Comparison of ENCODE assay signal across 8 mouse cellular contexts in the genomic region with DNA sequence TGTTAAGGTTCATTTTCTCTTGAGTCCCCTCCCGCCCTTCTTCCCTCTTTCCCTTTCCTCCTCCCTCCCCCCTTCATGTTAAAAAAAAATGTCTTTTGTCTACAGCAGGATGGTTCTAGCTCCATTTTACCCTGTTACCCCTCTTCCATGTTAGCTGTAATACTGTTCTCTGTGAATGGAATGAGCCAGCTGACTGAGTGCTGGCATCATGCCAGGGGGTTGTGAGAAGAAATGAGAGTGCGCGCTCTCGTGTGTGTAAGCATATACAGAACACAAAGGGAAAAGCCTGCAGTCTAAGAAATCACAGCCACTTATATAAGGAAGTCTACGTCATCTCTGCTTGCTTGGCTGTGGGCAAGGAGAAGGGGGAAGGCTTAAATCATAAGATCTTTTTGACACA. TPM values are rescaled to one million over a fixed set of nuclear protein-coding genes. Genes with fewer than 3 reads are reported as not detected.
DNase-seq lines count a peak whose midpoint lies in the region; ATAC-seq and TF ChIP-seq lines count a peak whose summit lies in the region.

No protein-coding gene starts in this region.

- no peak for TF ChIP-seq POLR2A in brain, embryonic 14.5 days (IDR thresholded peaks at IDR 0.05; ENCODE audit: borderline replicate concordance, extremely low read depth, insufficient read depth, insufficient read length, poor library complexity, severe bottlenecking)
- TF ChIP-seq POLR2A in lung, adult 2 months (IDR thresholded peaks at IDR 0.05; ENCODE audit: borderline replicate concordance, extremely low read depth, low read depth, low read length) = no peak

- 0 out of 2 replicates have a peak overlapping the region, but pooled peaks have one; percentile 24 for H3K4me3 ChIP-seq in forebrain, postnatal 0 days (ENCODE audit: low read depth, low read length)
- no peak overlapping the region for H3K4me3 ChIP-seq in lung, adult 2 months (replicated peaks; ENCODE audit: extremely low read depth, low read depth, low read length)

- intact Hi-C loops in heart, postnatal 25 days (cut with DNase I) = no loop called here

- ATAC-seq in forebrain, postnatal 0 days = peak; percentile 95

- no peaks in the 10 kb centered on the region for H3K36me3 ChIP-seq in forebrain, postnatal 0 days (ENCODE audit: insufficient read depth)

- H3K27me3 ChIP-seq in forebrain, postnatal 0 days (ENCODE audit: insufficient read depth, low read length) = no peaks in the 10 kb centered on the region

- peak overlapping the region; percentile 43 for H3K4me2 ChIP-seq in forebrain, postnatal 0 days (ENCODE audit: low read depth)

- H3K27ac ChIP-seq in forebrain, postnatal 0 days (ENCODE audit: low read depth, low read length) = peak overlapping the region; percentile 84

- peaks cover 5% of the 10 kb centered on the region; the same call in 1 of the 2 replicates for H3K4me1 ChIP-seq in forebrain, postnatal 0 days (ENCODE audit: insufficient read depth)
- peaks cover 10% of the 10 kb centered on the region for H3K4me1 ChIP-seq in lung, adult 2 months (ENCODE audit: control insufficient read depth, insufficient read depth, low read length)

- 8% methylated on average over 5 of the region's 5 CpGs for WGBS in forebrain, postnatal 0 days
- WGBS in lung, adult 2 months = 5% methylated on average over 5 of the region's 5 CpGs

- DNase-seq in CD8-positive naive resting alpha-beta T cell, adult 2 months (ENCODE audit: low read depth in 2 of 2, low spot score in 2 of 2) = peak; percentile 27 to 56
- peak; percentile 98 for DNase-seq in brain, embryonic 14.5 days (ENCODE audit: low read depth)
- DNase-seq in forebrain, postnatal 0 days = peak; percentile 95
- DNase-seq in heart, postnatal 25 days (ENCODE audit: low spot score) = peak; percentile 4
- DNase-seq in layer of hippocampus, adult 11-12 months (ENCODE audit: low spot score) = peak; percentile 73
- DNase-seq in lung, adult 2 months = peak; percentile 63
- DNase-seq in retina, adult 2 months (ENCODE audit: low read depth, low spot score) = peak; percentile 28
- DNase-seq in urinary bladder, postnatal 10 days (ENCODE audit: low spot score) = peak; percentile 15

- H3K9me3 ChIP-seq in forebrain, postnatal 0 days (ENCODE audit: low read length) = no peaks in the 10 kb centered on the region

- peak overlapping the region; percentile 49 for H3K9ac ChIP-seq in forebrain, postnatal 0 days

- TF ChIP-seq CTCF in brain, embryonic 14.5 days (IDR thresholded peaks at IDR 0.05; ENCODE audit: borderline replicate concordance, extremely low read depth, insufficient read depth, insufficient read length) = no peak
- TF ChIP-seq CTCF in forebrain, postnatal 0 days (IDR thresholded peaks at IDR 0.05; ENCODE audit: low read depth) = no peak
- TF ChIP-seq CTCF in lung, adult 2 months (IDR thresholded peaks at IDR 0.05; ENCODE audit: insufficient read depth, low read length) = no peak

RNA-seq across cellular contexts. Expression of a gene that starts 30.1 kb away (rescaled TPM):
- polyA plus RNA-seq in brain, embryonic 14.5 days (2012; rRNA removed) = 27.3 and 52.6 TPM in 2 replicates
- total RNA-seq in forebrain, postnatal 0 days (2014; rRNA removed) = 29.5 and 34.1 TPM in 2 replicates
- 6.9 and 12.6 TPM in 2 replicates for polyA plus RNA-seq in forebrain, postnatal 0 days (2015; fragmentation: Nextera tagmentation; extraction: Ambion mirVana)
- 10 to 100 TPM; 42.8 to 43.6 TPM for total RNA-seq in heart, postnatal 25 days (2021)
- polyA plus RNA-seq in lung, adult 2 months (2012; rRNA removed) = 21.5 and 26.0 TPM in 2 replicates

RNA-seq across cellular contexts. Expression of a gene that starts 58.1 kb away (rescaled TPM):
- polyA plus RNA-seq in brain, embryonic 14.5 days (2012; rRNA removed) = 29.3 and 30.7 TPM in 2 replicates
- 20.1 and 29.8 TPM in 2 replicates for total RNA-seq in forebrain, postnatal 0 days (2014; rRNA removed)
- 4.4 and 5.1 TPM in 2 replicates for polyA plus RNA-seq in forebrain, postnatal 0 days (2015; fragmentation: Nextera tagmentation; extraction: Ambion mirVana)
- total RNA-seq in heart, postnatal 25 days (2021) = 10 to 100 TPM; 31.9 to 33.4 TPM
- polyA plus RNA-seq in lung, adult 2 months (2012; rRNA removed) = 37.5 and 39.6 TPM in 2 replicates

Comparison
In these comparisons a context has a peak if more than half of its experiments do, and no peak if none do; other contexts are left out.
1. DNase-seq: peak in every context shown above with its lines; median percentile 98 in brain, embryonic 14.5 days; 95 in forebrain, postnatal 0 days; 73 in layer of hippocampus, adult 11-12 months; 63 in lung, adult 2 months; 42 in CD8-positive naive resting alpha-beta T cell, adult 2 months; 28 in retina, adult 2 months; 15 in urinary bladder, postnatal 10 days; 4 in heart, postnatal 25 days.